Mouse (Mus musculus) thymus, postnatal 0 days (tissue): Measurements from ENCODE around the gene Tmem38a. TPM values are rescaled to one million over a fixed set of nuclear protein-coding genes. Genes with fewer than 3 reads are reported as not detected.
A peak's percentile ranks its signal among the peaks of the same experiment; 100 is the strongest.

ENCODE experiments used
- DNase-seq: peaks from one replicate; pipeline ENCODE4 v3.0.0-alpha.2; 2015; ENCODE audit warnings: low spot score
- microRNA-seq: library from miRNA; unstranded; fragments of <30 nt; microRNA quantifications from one replicate; pipeline ENCODE4, GENCODE M21; 2016; ENCODE audit warnings: borderline number of aligned reads
- polyA plus RNA-seq: library from polyadenylated mRNA; unstranded; fragments of >200 nt; fragmentation: Nextera tagmentation; extraction: Ambion mirVana; gene quantifications from 2 replicates; pipeline ENCODE4 v1.2.1, GENCODE M21; 2015

The Tmem38a gene
- polyA plus RNA-seq, 1 experiment from 2014 or later = 9.7 TPM

DNA sequence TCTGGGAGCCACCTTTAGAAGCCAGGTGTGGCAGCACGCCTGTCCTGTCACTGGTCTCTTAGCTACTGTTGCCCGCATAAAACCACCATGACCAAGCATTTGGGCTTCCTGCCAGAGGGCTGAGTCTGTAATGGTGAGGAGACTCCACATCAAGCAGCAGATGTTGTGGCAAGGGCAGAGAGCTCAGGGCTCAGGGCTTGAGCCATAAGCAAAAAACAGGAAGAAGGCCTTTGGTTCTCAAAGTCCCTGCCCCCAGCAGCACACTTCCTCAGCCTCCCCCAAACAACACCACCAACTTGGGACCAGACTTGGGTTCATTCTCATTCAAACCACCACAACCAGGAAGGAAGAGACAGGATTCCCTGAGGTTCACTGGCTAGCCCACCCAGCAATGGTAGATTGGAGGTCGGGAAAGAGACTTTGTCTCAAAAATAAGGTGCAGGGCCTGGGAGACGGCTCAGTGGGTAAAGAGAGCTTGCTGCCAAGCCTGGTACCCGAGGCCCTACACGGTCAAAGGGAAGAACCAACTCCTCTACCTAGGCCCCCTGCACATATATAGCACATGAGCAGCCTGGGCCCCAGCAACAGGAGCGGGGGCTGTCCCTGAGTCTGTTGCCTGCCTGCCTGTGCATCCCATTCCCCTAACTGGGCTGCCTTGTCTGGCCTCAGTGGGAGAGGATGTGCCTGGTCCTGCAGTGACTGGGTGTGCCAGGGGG, 11.4 kb downstream of the Tmem38a start:
- DNase-seq = peak; percentile 34

DNA sequence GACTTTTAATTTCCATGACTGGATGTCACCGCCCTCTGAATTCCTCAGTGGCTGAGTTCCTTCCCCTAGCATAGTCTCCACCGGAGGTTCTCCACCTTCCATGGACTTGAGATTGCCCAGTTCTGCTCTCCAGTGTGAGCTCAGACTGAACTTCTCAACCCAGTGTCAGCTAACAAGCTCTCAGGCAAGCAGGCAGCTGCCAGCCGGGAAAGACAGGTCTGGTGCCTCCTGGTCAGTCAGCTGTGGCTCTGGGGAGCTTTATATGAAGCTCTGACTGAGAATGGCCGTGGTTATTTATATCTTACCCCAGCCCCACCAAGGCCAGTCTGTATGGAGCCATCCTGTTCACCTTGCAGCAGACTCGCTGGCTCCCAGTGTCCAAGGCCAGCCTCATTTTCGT, 12.5 kb downstream of the Tmem38a start:
- no peak for DNase-seq

DNA sequence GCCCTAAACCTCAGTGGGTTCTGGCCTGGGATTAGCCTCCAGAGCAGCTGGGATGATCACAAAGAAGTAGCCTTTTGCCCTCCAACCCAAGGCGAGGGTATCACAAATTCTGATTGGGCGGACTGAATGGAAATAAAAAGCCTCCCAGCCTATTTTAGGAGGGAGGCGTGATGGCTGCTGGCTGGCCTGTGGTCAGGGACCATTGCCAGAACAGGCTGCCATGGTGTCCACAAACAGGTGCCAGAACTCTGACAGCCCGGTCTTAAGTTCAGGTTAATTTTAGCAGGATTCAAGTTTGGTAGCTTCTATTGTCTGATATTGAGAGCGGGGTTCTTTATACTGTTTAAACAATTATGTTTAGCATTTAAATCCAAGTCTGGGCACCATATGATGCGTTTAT, 16.0 kb downstream of the Tmem38a start:
- no peak for DNase-seq

DNA sequence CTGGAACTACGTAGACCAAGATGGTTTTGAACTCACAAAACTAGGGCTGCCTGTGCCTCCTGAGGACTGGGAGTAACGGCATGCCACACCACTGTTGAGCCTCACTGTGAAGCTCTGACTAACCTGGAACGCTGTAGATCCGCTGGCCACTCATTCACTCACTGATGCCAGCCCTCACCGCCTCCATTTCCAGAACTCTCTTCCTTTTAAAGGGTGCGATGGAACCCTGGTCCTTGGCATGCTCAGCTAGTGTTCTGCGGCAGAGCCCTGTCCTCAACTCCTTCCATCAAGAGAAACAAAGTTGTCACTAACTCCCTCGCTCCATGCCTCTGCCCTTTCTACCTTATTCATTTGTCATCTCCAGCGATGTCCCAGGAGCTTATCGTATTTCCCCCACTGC, 17.0 kb downstream of the Tmem38a start:
- no peak for DNase-seq

DNA sequence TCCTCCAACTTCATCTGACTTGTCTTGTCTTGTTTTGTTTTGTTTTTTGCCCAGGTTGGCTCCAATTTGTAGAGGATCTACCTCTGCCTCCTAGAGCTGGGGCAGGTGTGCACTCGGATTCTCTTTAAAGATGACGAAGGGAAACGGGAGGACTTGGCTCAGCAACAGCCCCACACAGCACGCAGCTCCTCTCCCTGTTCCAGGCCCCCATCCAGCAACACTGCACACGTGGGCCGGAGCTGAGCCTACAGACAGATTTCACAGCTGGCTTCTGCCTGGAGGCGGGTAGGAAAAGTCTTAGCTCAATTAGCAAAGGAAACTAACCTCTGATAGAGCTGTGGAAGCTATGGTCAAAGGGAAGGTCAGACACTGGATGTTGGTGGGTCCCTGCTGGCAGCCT, 17.4 kb downstream of the Tmem38a start:
- DNase-seq = no peak

DNA sequence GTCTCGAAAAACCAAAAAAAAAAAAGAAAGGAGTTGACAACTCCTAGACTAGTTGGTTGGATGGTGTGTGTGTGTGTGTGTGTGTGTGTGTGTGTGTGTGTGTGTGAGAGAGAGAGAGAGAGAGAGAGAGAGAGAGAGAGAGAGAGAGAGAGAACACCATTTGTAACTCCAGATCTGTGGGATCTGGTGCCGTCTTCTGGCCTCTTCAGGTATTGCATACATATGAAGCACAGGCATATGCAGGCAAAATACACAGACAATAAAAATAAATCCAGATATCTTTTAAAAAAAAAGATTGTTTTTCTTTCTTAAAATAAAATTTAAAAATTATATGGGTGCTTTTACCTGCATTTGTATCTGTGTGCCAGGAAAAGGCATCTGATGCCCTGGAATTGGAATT, 18.3 kb downstream of the Tmem38a start:
- DNase-seq = no peak

Small RNA genes within 50 kb of the gene (microRNA-seq; reads per million reads assigned to microRNA genes)
- not detected for gene Gm28019

Other genes with a start within 250 kb of the Tmem38a start
- gene Eps15l1, start 150.6 kb upstream of the Tmem38a start, polyA plus RNA-seq = 35.3 and 35.9 TPM in 2 replicates
- 1.4 TPM in 2 replicates for gene Calr3, start 128.2 kb upstream of the Tmem38a start, polyA plus RNA-seq
- 8.0 and 8.4 TPM in 2 replicates for gene 1700030K09Rik, start 128.2 kb upstream of the Tmem38a start, polyA plus RNA-seq
- gene Cherp, start 96.8 kb upstream of the Tmem38a start, polyA plus RNA-seq = 36.7 and 41.3 TPM in 2 replicates
- 11.9 and 13.8 TPM in 2 replicates for gene Slc35e1, start 79.4 kb upstream of the Tmem38a start, polyA plus RNA-seq
- 12.7 and 15.1 TPM in 2 replicates for gene Med26, start 23.8 kb upstream of the Tmem38a start, polyA plus RNA-seq
- 84.4 and 90.1 TPM in 2 replicates for gene Smim7, start 967 bp upstream of the Tmem38a start, polyA plus RNA-seq
- 2.3 and 3.1 TPM in 2 replicates for gene Nwd1, start 74.7 kb downstream of the Tmem38a start, polyA plus RNA-seq
- 463 and 506 TPM in 2 replicates for gene Sin3b, start 151.2 kb downstream of the Tmem38a start, polyA plus RNA-seq
- 4.6 and 6.5 TPM in 2 replicates for gene F2rl3, start 189.8 kb downstream of the Tmem38a start, polyA plus RNA-seq